Mouse (Mus musculus): Measurements from ENCODE around the gene Atp6v1a. TPM values are rescaled to one million over a fixed set of nuclear protein-coding genes. Genes with fewer than 3 reads are reported as not detected.

The Atp6v1a gene
- polyA plus RNA-seq (2012; rRNA removed): 124 and 134 TPM in 2 replicates

GRCm38 (mm10) chr16:44139536-44140185 lies at the start of gene Atp6v1a, which contains the start of gene Naa50:
Gene Atp6v1a, minus strand, starts transcription at chr16:44139705.
Gene Naa50, plus strand, starts transcription at chr16:44139830.

GRCm38 (mm10) chr16:44173155-44173941 lies 33.8 kb upstream of the Atp6v1a start, which contains the start of gene Usf3:
Gene Usf3, plus strand, starts transcription at chr16:44173246.

GRCm38 (mm10) chr16:44063025-44063894 lies 76.2 kb downstream of the Atp6v1a start, which contains the start of gene Gramd1c:
Gene Gramd1c, minus strand, starts transcription at chr16:44063345.

Other genes with a start within 250 kb of the Atp6v1a start
- 1.6 and 2.9 TPM in 2 replicates for gene Ccdc191, start 249.9 kb downstream of the Atp6v1a start, polyA plus RNA-seq (2012; rRNA removed)
- 42.7 and 50.6 TPM in 2 replicates for gene Qtrt2, start 212.9 kb downstream of the Atp6v1a start, polyA plus RNA-seq (2012; rRNA removed)
- 8.9 and 9.7 TPM in 2 replicates for gene Zdhhc23, start 159.9 kb downstream of the Atp6v1a start, polyA plus RNA-seq (2012; rRNA removed)
- gene Gramd1c, start 76.4 kb downstream of the Atp6v1a start, polyA plus RNA-seq (2012; rRNA removed): 2.1 and 2.9 TPM in 2 replicates
- gene Naa50, start 125 bp upstream of the Atp6v1a start, polyA plus RNA-seq (2012; rRNA removed): 21.7 and 24.6 TPM in 2 replicates
- 8.6 and 9.0 TPM in 2 replicates for gene Usf3, start 33.5 kb upstream of the Atp6v1a start, polyA plus RNA-seq (2012; rRNA removed)
- gene Sidt1, start 193.5 kb upstream of the Atp6v1a start, polyA plus RNA-seq (2012; rRNA removed): 12.6 and 14.6 TPM in 2 replicates
- 20.6 and 24.9 TPM in 2 replicates for gene Spice1, start 207.4 kb upstream of the Atp6v1a start, polyA plus RNA-seq (2012; rRNA removed)